Mouse (Mus musculus) A20 (cell line): ENCODE results near the gene Sfxn1.

ENCODE experiments used
- DNase-seq: peaks from one replicate; pipeline ENCODE4 v3.0.0-alpha.2; 2011; ENCODE audit warnings: low read depth, low spot score

The Sfxn1 gene

DNA sequence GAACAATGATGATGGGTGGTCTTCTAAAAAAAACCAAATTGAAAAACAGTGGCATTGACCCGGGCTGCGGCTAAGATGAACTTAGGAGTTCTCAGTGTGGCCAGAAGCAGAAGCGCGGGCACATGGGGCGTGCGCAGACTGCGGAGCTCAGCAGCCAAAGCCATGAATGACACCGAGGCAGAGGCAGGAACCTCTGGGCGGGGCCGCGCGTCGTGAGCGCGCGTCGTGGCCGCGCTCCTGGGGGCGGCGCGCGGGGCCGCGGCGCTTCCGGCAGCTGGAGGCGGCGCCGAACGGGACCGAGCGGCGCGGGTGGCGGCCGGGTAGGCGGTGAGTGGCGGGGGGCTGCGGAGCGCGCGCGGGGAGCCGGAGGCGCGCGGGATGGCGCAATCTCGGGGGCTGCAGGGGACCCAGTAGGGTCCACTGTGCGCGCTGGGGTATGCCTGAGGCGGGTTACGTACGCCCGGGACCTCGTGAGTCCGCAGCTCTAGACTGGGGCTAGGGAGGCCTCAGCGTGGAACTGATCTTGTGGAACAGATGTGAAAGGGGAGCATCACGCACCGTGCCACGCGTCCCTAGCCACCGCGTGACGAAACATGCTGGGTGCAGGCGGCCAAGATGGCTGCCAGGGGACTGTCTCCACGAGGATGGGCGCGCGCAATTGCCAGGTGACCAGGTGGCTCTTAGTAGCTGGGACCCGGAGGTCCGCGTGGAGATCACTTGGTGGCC is at the start of gene Sfxn1:
Sfxn1 (plus strand) TSS at position 264 of the 726 bp plus-strand sequence.
- peak; percentile 84 for DNase-seq

- no peak for DNase-seq
These were observed 48.4 kb upstream of the Sfxn1 start for GRCm38 (mm10) chr13:54023311-54023710.

DNA sequence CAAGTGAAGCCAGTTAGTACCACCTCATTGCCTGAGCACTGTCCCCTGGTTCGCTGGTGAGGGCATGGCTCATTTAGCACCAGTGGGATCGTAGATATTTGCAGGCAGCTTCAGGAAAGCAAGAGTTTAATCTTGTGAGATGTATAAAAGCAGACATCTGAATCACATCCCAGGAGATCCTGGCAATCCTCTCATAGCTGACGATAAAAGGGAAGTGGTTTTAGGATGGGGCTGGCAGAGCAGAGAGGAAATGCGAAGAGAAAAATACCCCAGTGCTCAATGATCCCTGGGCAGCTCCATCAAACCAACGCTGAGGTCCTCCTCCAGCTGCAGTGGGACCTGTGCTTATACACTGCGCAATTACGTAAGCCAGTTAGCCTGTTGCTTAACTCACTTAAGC is 44.6 kb upstream of the Sfxn1 start:
- DNase-seq = no peak

GRCm38 (mm10) chr13:54033653-54034052 is 38.0 kb upstream of the Sfxn1 start:
- DNase-seq = no peak

- peak; percentile 37 for DNase-seq
These were observed 36.1 kb upstream of the Sfxn1 start for GRCm38 (mm10) chr13:54035541-54035940.

DNA sequence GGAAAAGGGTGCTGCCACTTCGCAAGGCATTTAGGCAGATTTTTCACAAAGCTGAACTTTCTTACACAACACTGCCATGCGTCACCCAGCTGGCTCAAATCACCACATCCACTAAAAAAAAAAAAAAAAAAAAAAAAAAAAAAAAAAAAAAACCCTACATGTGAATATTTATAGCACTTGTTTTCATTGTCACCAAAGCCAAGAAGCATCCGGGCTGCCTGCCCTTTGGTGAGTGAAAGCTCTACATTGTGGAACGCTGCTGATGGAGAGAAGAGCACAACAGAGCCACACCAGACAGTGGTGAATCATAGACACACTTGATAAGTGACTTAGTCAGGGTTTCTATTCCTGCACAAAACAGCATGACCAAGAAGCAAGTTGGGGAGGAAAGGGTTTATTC is 33.7 kb upstream of the Sfxn1 start:
- DNase-seq = no peak

DNA sequence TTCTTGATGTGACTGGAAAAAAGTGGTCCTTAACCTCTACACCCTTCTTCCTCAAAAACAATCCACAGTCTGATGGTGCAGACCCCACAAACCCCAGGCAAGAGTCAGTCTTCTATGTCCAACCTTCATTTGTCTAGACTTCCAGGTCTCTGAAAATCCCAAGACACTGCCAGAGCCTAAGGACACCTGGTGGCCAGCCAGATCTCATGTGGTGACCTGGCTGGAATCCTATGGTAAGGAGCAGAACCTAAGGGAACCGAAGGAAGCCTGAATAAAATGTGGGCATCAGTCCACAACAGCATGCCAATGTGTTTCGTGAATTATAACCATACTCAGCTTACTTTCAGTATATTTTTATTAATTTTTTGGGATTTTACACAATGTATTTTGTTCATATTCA is 31.4 kb upstream of the Sfxn1 start:
- DNase-seq = no peak

DNA sequence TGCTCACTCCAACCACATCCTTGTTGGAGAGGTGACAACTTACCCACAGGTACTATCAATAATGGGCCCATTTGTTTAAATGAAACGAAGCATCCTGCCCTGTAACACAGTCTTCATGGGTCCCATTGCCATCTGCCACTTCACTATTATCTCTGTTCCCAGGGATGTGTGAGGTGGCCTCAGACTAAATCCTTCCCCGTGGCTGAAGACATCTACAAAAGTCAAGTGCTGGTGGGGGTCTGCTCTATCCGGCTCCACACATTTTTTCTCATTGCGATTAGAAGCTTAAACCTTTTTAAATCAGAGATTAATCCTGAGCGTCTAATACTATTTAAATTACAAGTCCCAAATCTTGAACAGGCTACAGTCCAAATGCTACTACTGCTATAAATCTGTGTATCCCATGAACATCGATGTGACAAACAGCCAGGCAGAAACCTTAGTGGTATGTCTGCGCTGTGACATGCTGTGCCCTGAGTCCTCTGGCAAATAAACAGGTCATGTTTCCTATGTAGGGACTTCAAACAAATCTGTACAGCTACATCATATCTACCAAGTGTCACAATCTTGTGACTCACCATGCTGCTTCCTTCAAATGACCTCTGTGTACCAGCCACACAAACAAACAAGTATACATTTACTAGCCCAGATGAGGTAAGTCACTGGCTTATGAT is 22.9 kb upstream of the Sfxn1 start:
- DNase-seq = no peak

- DNase-seq = no peak
These were observed 20.0 kb upstream of the Sfxn1 start for GRCm38 (mm10) chr13:54051641-54052040.

DNA sequence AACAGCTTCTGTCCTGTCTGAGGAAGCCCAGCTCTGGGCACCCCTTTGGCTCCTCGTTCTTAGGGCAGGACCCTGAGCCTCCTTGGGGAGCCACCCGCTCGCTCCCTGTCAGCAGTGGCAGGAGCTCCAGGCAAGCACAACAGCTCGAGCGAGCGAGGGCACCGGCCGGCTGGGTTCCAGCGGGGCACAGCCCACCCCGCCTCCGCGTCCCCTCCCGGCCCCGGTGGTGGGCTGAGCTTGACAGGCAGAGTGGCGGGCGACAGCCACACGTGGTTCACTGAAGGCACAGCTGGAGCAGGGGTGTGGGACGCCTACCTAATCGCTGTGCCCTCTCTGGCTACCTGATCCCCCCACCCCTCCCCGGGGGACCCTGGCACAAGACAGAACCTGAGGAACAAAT is 16.7 kb upstream of the Sfxn1 start:
- DNase-seq = no peak

DNA sequence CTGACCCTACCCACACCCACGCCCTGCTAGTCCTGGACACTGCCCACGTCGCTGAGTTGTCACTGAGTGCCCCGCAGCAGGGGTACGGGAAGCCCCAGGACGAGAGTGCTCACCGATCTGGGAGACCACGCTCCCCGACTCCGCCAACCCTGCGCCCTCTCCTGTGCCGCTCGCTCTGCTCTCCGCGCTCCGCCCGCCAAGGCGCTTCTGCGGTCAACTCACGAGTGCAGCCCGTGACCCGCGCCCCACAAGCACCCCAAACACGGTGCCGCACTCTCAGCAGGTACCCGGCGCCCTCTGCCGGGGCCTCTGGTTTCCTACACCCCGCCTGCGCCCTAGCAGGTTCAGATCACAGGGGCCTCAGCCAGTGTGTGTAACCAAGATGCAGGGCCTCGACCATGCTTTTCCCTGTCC is 16.2 kb upstream of the Sfxn1 start, which contains the start of gene Drd1:
Drd1 (minus strand) TSS at position 258 of the 414 bp plus-strand sequence.
- DNase-seq = peak; percentile 48

- no peak for DNase-seq
These were observed 9.6 kb upstream of the Sfxn1 start for GRCm38 (mm10) chr13:54062068-54062467.

DNA sequence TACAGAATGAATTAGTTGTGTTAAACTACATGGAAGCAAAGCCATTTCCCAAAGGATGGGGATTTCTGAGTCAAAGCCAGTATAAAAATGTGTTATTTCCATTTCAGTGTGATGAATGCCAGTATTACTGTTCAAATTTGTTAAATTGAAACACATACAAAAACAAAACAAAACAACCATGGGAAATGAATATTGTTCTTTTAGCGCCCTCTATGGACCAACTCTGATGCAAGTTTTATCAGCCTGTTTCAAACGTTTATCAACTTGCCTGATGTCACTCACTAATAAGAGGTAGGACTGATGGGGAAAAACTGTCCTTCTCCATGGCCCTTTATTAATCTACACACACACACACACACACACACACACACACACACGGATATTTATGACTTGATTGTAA is 8.4 kb upstream of the Sfxn1 start:
- DNase-seq = peak; percentile 47

DNA sequence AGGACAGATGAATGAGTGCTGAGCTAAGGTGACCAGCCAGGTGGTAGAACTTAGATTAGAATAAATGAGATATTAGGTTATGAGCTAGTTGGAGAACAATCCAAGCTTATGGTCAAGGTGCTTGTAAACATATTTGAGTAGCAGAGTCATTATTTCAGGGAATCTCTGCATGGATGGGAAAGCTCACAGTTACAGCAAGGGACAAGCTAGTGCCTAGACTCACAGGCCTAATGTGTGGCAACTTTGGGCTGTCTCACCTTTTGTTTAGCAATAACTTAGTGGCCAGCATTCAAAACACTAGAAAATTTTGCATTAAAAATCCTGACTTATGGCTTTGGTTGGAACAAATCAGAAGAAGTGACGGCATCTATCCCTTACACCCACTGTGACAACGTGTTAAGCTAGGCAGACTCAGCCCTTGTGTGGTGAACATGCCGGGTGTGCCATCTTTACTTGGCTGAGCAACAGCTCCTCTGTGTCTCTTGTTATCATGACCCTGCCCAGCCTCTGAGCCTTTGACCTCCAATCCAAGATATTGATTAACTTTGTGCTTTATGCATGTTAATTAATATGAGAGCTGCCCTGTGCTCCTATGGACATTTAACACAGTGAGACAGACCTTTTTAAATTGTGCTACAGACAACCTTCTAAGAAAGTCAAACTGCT is 5.5 kb upstream of the Sfxn1 start:
- DNase-seq = no peak

- no peak for DNase-seq
These were observed 4.0 kb upstream of the Sfxn1 start for GRCm38 (mm10) chr13:54067617-54068166.

- peak; percentile 38 for DNase-seq
These were observed 658 bp upstream of the Sfxn1 start for GRCm38 (mm10) chr13:54071011-54071410.

DNA sequence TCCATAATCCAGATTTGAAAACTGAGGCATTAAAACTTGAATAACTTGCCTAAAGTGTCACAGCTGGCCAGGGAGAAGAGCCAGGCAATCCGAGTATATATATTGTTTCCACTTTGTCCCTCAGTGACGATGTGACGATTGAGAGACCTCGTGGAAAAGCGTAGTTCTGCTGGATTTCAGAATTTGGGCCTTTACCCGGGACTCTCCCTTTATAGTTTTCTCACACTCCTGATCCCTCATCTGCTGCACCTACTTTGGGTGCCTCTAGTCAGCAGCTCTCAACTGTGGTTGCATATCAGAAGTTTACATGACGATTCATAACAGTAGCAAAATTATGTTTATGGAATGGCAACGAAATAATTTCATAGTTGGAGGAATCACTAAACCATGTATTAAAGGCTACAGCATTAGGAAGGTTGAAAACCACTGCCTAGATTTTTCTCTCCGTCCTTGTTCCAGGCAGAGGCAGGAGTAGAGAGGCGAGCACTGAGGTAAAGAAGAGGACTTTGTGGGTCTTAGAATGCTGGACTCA is 923 bp downstream of the Sfxn1 start:
- DNase-seq = peak; percentile 49

- DNase-seq = peak; percentile 40
These were observed 1.4 kb downstream of the Sfxn1 start for GRCm38 (mm10) chr13:54073066-54073465.

DNA sequence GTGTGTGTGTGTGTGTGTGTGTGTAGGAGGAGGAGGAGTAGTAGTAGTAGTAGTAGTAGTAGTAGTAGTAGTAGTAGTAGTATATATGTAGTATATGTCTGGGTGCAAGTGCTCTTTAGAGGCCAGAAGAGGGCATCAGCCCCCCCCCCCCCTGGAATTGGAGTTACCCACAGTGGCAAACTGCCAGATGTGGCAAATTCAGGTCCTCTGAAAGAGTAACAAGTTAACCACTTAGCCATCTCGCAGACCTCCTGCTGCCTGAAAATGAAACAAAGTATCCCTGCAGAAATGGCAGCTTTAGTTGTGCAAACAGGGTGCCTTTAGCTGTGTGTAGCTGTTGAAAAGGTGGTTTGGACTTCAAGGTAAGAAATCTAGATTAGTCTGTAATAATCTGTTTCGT is 1.8 kb downstream of the Sfxn1 start:
- DNase-seq = peak; percentile 65

DNA sequence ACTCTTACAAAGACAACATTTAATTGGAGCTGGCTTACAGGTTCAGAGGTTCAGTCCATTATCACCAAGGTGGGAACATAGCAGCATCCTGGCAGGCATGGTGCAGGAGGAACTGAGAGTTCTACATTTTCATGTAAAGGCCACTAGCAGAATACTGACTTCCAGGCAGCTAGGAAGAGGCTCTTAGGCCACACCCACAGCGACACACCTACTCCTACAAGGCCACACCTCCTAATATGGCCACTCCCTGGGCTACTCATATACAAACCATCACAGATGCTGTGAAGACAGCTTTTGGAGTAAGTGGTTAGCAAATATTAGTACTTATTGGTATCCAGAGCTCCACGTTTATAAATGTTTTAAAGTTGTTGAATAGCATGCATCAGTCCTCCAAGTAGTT is 3.7 kb downstream of the Sfxn1 start:
- DNase-seq = peak; percentile 63

GRCm38 (mm10) chr13:54076051-54076450 is 4.4 kb downstream of the Sfxn1 start:
- no peak for DNase-seq
